Mouse (Mus musculus): Measurements from ENCODE around the gene Saysd1. TPM values are rescaled to one million over a fixed set of nuclear protein-coding genes. Genes with fewer than 3 reads are reported as not detected.
A peak's percentile ranks its signal among the peaks of the same experiment; 100 is the strongest.

Gene Saysd1
- polyA plus RNA-seq (2015; fragmentation: Nextera tagmentation; extraction: Ambion mirVana), result 15.0 and 15.4 TPM in 2 replicates

DNA sequence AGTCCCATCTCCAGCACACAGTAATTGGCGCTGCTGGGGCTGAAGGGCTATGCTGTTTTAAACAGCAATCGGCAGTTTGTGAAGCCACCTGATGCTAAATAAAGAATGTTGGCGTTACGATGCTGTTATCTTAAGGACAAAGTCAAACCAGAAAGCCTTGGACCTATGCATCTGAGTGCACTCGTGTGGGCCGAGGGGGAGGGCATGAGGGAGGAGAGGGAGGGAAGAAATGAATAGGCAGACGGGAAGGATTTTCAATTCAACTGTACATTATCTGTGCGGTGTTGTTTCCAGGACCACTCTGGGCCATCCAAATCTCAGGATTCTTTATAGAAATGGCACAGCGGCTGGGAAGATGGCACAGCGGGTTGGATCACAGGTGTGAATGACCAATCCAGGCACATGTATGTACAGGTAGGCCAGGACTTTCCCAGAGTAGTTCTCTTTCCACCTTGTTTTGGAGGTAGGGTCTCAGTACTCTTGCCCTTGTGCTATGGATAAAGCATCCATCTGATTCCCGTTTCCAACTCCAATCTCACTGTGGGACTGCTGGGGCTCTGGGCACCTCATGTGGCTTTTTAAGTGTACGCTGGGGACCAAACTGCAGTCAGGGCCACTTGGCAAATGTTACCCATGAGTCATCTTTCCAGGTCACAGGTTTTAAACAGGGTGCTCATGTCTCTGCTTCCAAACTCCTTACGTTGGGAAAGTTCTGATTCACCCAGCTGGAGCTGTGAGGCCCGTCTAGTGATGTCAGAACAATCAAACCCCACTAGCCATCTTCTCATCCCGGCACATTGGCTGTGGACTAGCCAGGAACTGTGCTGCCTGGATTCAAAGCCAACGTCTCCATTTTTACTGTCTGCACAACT, at the start of gene Saysd1:
Gene Saysd1 (minus strand): TSS at position 51 of the 872 bp plus-strand sequence.
- Histone ChIP-seq H3K9me3 (no peaks in the 10 kb centered on the region), H3K4me2 (replicated peaks) (no peak within 1 kb of the TSS), H3K27ac (replicated peaks) (no peak within 1 kb of the TSS), H3K9ac (replicated peaks) (no peak within 1 kb of the TSS), H3K4me3 (no peak within 1 kb of the TSS), H3K4me1 (no peaks in the 10 kb centered on the region), H3K36me3 (no peaks in the 10 kb centered on the region), H3K27me3 (no peaks in the 10 kb centered on the region)
- 85% methylated on average over 16 of the region's 16 CpGs for WGBS
- no peak for ATAC-seq (replicated peaks)

DNA sequence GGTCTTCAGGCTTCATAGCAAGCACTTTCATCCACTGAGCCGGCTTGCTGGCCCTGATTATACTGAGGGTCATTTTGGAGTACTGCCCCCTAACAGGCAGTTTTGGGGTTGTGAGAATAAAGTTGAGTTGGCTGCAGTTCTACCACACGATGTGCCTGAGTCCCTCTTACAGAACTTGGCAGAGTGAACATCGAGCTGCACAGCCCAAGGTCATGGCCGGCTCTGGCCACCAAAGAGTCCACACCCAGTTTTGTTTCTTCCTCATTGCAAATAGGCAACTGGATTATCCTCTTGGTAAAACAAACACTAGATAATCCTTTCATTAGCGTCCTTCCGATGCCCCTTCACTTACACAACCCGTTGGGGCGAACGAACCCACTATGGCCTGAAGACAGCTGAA, 47.1 kb upstream of the Saysd1 start:
- Histone ChIP-seq H3K9ac (replicated peaks) (no peak overlapping the region), H3K27ac (replicated peaks) (no peak overlapping the region), H3K36me3 (no peaks in the 10 kb centered on the region), H3K4me2 (replicated peaks) (no peak overlapping the region), H3K9me3 (no peaks in the 10 kb centered on the region), H3K4me1 (peaks cover 20% of the 10 kb centered on the region), H3K27me3 (no peaks in the 10 kb centered on the region), H3K4me3 (no peak overlapping the region)
- ATAC-seq (replicated peaks), result no peak
- 73% methylated on average over 9 of the region's 9 CpGs for WGBS

DNA sequence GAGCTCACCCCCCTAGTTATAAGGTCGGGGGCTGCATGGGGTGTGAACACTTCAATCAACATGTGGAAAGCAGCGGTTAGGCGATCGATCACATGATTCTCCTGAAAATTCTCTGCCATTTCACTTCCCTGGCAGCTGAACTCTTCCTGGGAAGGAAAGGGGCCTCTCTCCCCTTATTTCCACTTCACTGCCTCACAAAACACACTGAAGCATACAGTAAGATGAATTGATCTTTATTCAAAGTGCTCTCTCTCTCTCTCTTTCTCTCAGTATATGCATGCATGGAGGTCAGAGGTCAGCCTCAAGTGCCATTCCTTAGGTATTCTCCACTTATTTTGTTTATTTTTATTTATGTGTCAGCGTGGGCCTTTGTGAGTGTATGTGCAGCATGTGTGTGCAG, 45.4 kb upstream of the Saysd1 start:
- no peak for ATAC-seq (replicated peaks)
- Histone ChIP-seq H3K9me3 (no peaks in the 10 kb centered on the region), H3K4me3 (no peak overlapping the region), H3K4me1 (peaks cover 31% of the 10 kb centered on the region), H3K27me3 (no peaks in the 10 kb centered on the region), H3K27ac (replicated peaks) (no peak overlapping the region), H3K9ac (replicated peaks) (no peak overlapping the region), H3K4me2 (replicated peaks) (no peak overlapping the region), H3K36me3 (no peaks in the 10 kb centered on the region)
- 16% methylated on average over 5 of the region's 5 CpGs for WGBS

DNA sequence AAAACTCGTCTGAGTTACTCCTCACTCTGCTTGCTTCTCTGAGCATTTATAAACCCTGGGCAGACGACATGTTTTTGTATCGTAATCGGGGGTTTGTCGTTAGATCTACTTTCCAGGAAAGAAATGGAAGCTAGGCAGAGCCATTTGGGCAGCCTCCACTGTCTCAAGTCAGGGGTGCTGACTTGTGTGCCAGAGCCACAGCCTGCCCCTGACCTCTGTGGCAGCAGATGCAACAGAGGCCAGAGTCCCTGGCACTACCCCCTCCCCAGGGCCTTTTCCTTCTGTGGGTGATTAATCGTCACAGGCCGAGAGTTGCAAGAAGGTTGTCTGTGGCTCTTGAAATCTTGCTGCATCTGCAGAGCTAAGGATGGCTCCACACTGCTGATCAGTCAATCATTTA, 44.3 kb upstream of the Saysd1 start:
- 82% methylated on average over 7 of the region's 7 CpGs for WGBS
- Histone ChIP-seq H3K36me3 (no peaks in the 10 kb centered on the region), H3K9ac (replicated peaks) (no peak overlapping the region), H3K9me3 (no peaks in the 10 kb centered on the region), H3K27me3 (no peaks in the 10 kb centered on the region), H3K4me1 (peaks cover 32% of the 10 kb centered on the region), H3K27ac (replicated peaks) (no peak overlapping the region), H3K4me2 (replicated peaks) (no peak overlapping the region), H3K4me3 (no peak overlapping the region)
- ATAC-seq (replicated peaks), result no peak

DNA sequence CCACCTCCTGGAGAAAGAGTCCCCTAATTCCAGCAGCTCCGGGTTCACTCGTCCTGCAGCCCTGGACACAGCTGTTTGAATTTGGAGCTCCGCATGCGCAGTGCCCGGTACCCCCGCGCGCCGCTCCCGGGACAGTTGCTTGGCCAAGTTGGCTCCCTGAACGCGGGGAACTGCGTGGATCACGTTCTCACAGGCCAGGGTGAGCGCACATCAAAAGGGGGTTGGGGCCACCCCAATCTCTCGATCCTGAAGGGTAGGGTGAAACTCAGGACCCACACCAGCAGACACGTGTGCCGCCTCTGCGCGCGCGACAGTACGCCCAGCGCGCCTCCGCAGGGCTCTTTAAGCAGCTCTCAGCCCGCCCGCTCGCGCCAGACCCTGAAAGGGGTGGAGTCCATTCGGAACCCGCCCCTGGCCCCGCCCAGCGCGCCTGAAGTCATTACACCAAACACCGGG, 43.2 kb upstream of the Saysd1 start, which contains the start of gene Kcnk5:
Gene Kcnk5 (minus strand): TSS at position 344 of the 456 bp plus-strand sequence.
- peak; percentile 93 for ATAC-seq (replicated peaks)
- no peak within 1 kb of the TSS for H3K27ac ChIP-seq (replicated peaks)
- under 1% methylated on average over 36 of the region's 36 CpGs for WGBS

DNA sequence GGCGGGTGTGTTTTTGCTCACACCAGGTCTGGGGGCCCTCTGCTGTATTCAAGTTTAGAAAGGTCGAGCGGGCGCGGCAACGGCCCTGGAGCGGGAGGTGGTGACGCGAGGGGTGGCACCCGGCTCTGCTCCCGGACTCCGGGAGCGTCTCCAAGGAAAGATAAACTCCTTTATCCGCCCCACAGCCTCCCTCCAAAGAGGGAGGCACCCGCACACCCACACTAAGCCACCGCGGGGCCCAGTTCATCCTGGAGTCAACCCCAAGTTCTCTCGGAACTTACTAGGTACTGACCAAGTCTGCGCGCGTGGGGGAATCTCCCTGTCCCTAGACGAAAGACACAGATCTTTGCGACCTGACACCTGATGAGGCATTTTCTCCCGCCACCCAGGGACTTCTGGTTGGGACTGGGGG, 42.4 kb upstream of the Saysd1 start:
- H3K9me3 ChIP-seq, result no peaks in the 10 kb centered on the region
- H3K27ac ChIP-seq (replicated peaks), result no peak overlapping the region
- H3K27me3 ChIP-seq, result no peaks in the 10 kb centered on the region
- H3K4me1 ChIP-seq, result peaks cover 32% of the 10 kb centered on the region
- peak overlapping the region; percentile 43 for H3K9ac ChIP-seq (replicated peaks)
- ATAC-seq (replicated peaks), result no peak
- under 1% methylated on average over 24 of the region's 24 CpGs for WGBS
- H3K4me2 ChIP-seq (replicated peaks), result peak overlapping the region; percentile 90
- no peaks in the 10 kb centered on the region for H3K36me3 ChIP-seq
- peak overlapping the region; percentile 61 for H3K4me3 ChIP-seq

More for the DNA sequence above, 43.2 kb upstream of the Saysd1 start, which contains the start of gene Kcnk5:
- Histone ChIP-seq H3K4me3 (peak within 1 kb of the TSS; percentile 61), H3K4me2 (replicated peaks) (peak within 1 kb of the TSS; percentile 90), H3K4me1 (peaks cover 32% of the 10 kb centered on the region), H3K27me3 (no peaks in the 10 kb centered on the region), H3K36me3 (no peaks in the 10 kb centered on the region), H3K9me3 (no peaks in the 10 kb centered on the region), H3K9ac (replicated peaks) (peak within 1 kb of the TSS; percentile 43)

DNA sequence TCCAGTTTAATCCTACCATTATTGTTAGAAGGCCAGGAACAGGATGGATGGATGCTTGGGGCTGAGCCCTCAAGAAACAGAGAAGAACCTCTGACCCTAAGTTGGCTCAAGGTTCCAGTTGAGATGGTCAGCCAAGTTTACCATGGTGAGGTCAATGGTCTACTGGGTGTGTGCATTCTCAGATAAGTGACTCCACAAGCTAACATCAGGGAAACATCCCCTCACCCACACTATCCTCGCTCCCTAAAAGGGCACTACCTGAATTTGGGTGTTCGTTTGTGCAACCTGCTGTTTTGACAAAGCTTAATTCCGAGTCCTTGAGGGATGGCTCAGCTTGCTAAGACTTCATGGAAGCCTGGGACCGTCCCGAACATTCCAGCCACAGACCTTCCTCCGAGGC, 42.0 kb upstream of the Saysd1 start:
- Histone ChIP-seq H3K27me3 (no peaks in the 10 kb centered on the region), H3K27ac (replicated peaks) (no peak overlapping the region), H3K36me3 (no peaks in the 10 kb centered on the region), H3K4me2 (replicated peaks) (peak overlapping the region; percentile 90), H3K4me3 (peak overlapping the region; percentile 61), H3K9ac (replicated peaks) (peak overlapping the region; percentile 43; the same call in 1 of the 2 replicates), H3K9me3 (no peaks in the 10 kb centered on the region), H3K4me1 (peaks cover 32% of the 10 kb centered on the region)
- ATAC-seq (replicated peaks), result no peak
- WGBS, result 4% methylated on average over 6 of the region's 6 CpGs

DNA sequence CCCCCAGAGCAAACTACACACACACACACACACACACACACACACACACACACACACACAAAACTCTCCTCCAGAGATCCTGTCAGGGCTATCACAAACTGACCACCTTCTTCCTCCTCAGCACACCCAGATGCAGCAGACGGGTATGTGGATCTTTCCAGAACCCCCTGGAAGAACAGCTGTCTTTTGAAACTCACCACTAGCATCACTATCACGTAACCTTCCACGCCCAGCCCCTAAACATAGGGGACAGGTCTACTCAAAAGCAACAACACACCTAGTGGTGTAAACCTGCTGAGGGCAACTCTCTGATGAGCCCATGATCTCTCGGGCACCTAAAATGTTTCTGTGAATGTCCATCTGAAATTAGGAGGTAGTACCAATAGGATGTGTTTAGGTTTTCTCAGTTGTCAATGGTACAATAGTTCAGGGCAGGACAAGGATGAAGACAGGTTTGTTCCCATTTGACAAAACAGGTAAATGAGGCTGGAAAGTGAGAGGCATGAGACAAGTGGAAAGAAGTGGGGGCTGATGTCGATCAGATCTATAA, 41.5 kb upstream of the Saysd1 start:
- Histone ChIP-seq H3K4me3 (0 out of 2 replicates have a peak overlapping the region, but pooled peaks have one; percentile 61), H3K4me2 (replicated peaks) (peak overlapping the region; percentile 90), H3K27ac (replicated peaks) (no peak overlapping the region), H3K36me3 (no peaks in the 10 kb centered on the region), H3K9me3 (no peaks in the 10 kb centered on the region), H3K4me1 (peaks cover 32% of the 10 kb centered on the region), H3K9ac (replicated peaks) (no peak overlapping the region), H3K27me3 (no peaks in the 10 kb centered on the region)
- ATAC-seq (replicated peaks), result no peak
- WGBS, result 53% methylated on average over 5 of the region's 5 CpGs

DNA sequence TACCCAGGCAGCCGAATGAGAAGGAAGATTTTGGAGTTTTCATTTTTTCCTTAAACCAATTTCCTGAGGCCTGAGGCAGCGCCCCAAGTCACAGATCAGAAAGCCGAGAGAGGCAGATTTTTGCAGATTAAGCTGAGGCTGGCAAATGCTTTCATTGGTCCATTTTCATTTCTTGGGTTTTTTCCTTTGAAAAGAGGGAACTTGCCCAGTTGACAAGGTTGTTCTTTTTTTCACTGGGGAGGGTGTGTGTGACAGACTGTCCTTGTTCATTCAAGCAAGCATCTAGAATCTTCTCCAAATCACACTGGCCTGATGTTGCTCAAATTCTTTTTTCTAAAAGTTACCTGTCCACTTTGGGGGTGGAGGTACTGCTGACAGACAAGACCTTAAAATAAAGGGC, 40.7 kb upstream of the Saysd1 start:
- Histone ChIP-seq H3K27ac (replicated peaks) (no peak overlapping the region), H3K27me3 (no peaks in the 10 kb centered on the region), H3K4me3 (no peak overlapping the region), H3K4me2 (replicated peaks) (peak overlapping the region; percentile 90), H3K9ac (replicated peaks) (no peak overlapping the region), H3K36me3 (no peaks in the 10 kb centered on the region), H3K9me3 (no peaks in the 10 kb centered on the region), H3K4me1 (peaks cover 32% of the 10 kb centered on the region)
- ATAC-seq (replicated peaks), result no peak
- WGBS, result 18% methylated on average over 3 of the region's 3 CpGs

DNA sequence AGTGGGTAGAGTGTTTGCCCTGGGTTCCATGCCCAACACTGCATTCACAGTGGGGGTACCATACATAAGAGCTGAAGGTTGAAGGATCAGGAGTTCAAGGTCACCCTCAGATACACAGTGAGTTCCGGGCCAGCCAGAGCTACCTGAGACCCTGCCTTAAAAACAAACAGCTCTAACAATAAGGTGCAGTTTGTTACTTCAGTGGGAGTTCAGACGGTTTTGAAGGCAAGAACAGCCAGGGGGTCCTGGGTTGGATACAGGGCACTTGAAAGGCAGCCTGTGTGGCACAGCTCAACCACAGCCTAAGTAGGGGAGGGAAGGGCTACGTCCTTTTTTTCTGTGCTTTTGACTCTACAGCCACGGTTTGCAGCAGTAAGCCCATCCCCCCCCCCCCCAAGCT, 40.3 kb upstream of the Saysd1 start:
- WGBS, result 9% methylated on average over 4 of the region's 4 CpGs
- peak overlapping the region; percentile 90; the same call in 1 of the 2 replicates for H3K4me2 ChIP-seq (replicated peaks)
- ATAC-seq (replicated peaks), result no peak

DNA sequence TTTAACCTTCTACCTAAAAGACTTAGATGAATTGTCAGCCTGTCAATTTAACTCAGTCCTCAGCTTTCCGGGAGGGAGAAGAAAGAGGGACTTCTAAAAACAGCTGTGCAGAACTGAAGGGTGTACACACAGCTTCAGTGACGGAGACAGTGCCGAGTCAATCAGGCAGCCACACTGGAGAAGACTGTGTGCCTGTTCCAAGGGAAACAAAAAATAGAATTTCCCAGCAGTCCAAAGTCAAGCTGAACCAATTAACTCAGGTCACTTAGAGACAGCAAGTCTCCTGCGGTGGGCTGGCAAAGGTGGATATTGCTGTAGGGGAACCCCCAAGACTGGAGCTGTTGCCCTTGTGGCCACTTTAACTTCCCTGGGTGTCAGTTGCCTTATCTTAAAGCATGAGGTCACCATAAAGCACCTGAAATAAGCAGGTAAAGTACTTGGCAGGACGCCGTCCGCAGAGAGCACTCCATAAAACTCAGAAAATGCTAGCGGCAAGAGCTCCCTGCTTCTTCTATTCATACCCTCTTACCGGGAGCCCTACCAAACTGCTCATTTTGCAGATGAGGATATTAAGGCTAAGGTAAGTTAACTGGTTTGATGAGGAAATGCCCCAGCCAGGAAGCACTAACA, 39.3 kb upstream of the Saysd1 start:
- H3K4me2 ChIP-seq (replicated peaks), result no peak overlapping the region
- H3K4me3 ChIP-seq, result no peak overlapping the region
- WGBS, result 63% methylated on average over 9 of the region's 9 CpGs

More for the DNA sequence above, 40.3 kb upstream of the Saysd1 start:
- H3K9ac ChIP-seq (replicated peaks), result no peak overlapping the region
- no peak overlapping the region for H3K27ac ChIP-seq (replicated peaks)
- no peaks in the 10 kb centered on the region for H3K27me3 ChIP-seq
- no peak overlapping the region for H3K4me3 ChIP-seq
- H3K4me1 ChIP-seq, result peaks cover 28% of the 10 kb centered on the region
- no peaks in the 10 kb centered on the region for H3K36me3 ChIP-seq
- no peaks in the 10 kb centered on the region for H3K9me3 ChIP-seq

DNA sequence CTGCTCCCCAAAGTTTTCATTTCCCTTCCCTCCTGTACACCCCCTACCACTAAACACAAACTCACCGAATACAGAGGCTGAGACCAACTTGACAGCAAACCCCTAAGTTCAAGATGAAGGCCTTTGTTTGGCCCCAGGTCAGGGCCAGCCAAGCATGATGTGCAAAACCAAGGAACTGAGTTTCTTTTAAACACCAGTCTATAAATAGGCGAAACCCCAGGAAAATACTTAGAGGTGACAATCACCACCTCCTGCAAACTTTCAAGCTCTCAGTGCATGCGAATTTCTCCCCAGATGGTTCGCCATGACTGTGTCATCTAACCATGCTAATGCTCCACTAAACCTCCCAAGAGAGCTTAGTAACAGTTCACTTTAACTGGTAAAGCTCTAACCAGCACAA, 37.4 kb upstream of the Saysd1 start:
- WGBS, result 81% methylated on average over 4 of the region's 4 CpGs
- H3K4me1 ChIP-seq, result peaks cover 15% of the 10 kb centered on the region
- H3K9me3 ChIP-seq, result no peaks in the 10 kb centered on the region
- H3K9ac ChIP-seq (replicated peaks), result no peak overlapping the region
- H3K36me3 ChIP-seq, result no peaks in the 10 kb centered on the region
- no peaks in the 10 kb centered on the region for H3K27me3 ChIP-seq
- H3K27ac ChIP-seq (replicated peaks), result no peak overlapping the region
- no peak overlapping the region for H3K4me3 ChIP-seq
- no peak overlapping the region for H3K4me2 ChIP-seq (replicated peaks)
- ATAC-seq (replicated peaks), result no peak

More for the DNA sequence above, 39.3 kb upstream of the Saysd1 start:
- Histone ChIP-seq H3K27me3 (no peaks in the 10 kb centered on the region), H3K9ac (replicated peaks) (no peak overlapping the region), H3K9me3 (no peaks in the 10 kb centered on the region), H3K4me1 (peaks cover 25% of the 10 kb centered on the region), H3K27ac (replicated peaks) (no peak overlapping the region), H3K36me3 (no peaks in the 10 kb centered on the region)
- no peak for ATAC-seq (replicated peaks)

Data from forebrain, embryonic 15.5 days (tissue).